Mouse (Mus musculus) G1E (cell line): ENCODE data around the gene Dll3.

Experiments used
- CTCF ChIP-seq: IDR thresholded peaks from 2 replicates; pipeline ENCODE4 v1.5.1; 2012; ENCODE audit warnings: low read depth, low read length, inconsistent platforms, mixed read lengths
- POLR2AphosphoS5 ChIP-seq: IDR thresholded peaks from 2 replicates; pipeline ENCODE4 v1.6.1; 2012; ENCODE audit warnings: low read depth, low read length, inconsistent platforms; ENCODE audit not compliant: insufficient replicate concordance
- TAL1 ChIP-seq: conservative IDR thresholded peaks from 2 replicates; pipeline ENCODE4 v1.6.1; 2012; ENCODE audit warnings: low read depth, low read length, inconsistent platforms, mixed read lengths

DNA sequence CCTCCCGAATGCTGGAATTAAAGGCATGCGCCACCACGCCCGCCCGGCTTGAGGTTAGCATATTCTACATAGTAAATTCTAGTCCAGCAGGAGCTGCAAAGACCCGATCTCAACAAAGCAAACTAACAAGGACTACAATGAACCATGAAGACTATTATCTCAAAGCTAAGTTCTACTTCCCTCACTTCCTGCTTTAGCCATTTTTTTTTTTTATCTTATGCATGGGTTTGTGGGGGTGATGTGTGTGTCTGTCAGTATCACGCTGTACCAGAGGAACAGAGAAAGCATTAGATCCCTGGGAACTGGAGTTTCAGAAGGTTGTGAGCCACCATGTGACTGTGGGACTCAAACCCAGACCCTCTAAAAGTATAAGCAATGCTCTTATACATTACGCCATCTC lies 23.3 kb upstream of the Dll3 start:
- TF ChIP-seq CTCF, result no peak
- TF ChIP-seq TAL1, result no peak
- TF ChIP-seq POLR2AphosphoS5, result no peak
